Mouse (Mus musculus): Measurements from ENCODE around the gene 4930447F04Rik. TPM values are rescaled to one million over a fixed set of nuclear protein-coding genes. Genes with fewer than 3 reads are reported as not detected.

The 4930447F04Rik gene
- polyA plus RNA-seq (2016; fragmentation: Nextera tagmentation; extraction: Ambion mirVana), result not detected in 2 replicates

DNA sequence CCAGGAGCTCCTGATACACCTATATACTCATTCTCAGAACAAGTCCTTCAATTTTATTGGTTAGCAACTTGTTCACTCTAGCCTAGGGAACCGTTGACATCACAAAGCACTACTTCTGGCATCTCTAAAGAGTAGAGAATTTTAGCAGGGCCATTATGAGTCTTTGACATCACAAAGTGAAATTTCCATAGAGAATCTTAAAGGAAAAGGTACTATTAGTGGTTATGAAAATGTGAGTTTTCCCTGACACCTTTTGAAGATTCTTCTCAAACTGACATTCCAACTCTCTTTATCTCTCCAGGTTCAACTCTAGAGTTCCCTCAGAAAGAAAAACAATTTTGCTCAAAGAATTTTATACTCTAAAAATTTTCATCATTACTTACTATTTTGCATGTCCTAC lies at the start of gene 4930447F04Rik:
Gene 4930447F04Rik (minus strand): TSS at position 101 of the 400 bp plus-strand sequence.
- no peak for ATAC-seq (ENCODE audit: insufficient number of reproducible peaks, insufficient read depth, low FRiP score, low TSS enrichment, low read depth)
- no peak within 1 kb of the TSS for H3K9ac ChIP-seq (replicated peaks)
- WGBS, result 73% methylated on average over 1 of the region's 1 CpGs
- no peak within 1 kb of the TSS for H3K4me2 ChIP-seq
- no peaks in the 10 kb centered on the region for H3K36me3 ChIP-seq
- no peaks in the 10 kb centered on the region for H3K9me3 ChIP-seq
- no peak within 1 kb of the TSS for H3K4me3 ChIP-seq (replicated peaks)
- no peak within 1 kb of the TSS for H3K27ac ChIP-seq
- H3K4me1 ChIP-seq (replicated peaks), result no peaks in the 10 kb centered on the region
- no peaks in the 10 kb centered on the region for H3K27me3 ChIP-seq
